Mouse (Mus musculus): ENCODE measurements at regions not wholly inside any gene's neighbourhood (a gene's known extent, or its start where the extent isn't known, plus 50 kb on each side); places are given as distances from the start of the nearest gene placed in this dataset.

DNA sequence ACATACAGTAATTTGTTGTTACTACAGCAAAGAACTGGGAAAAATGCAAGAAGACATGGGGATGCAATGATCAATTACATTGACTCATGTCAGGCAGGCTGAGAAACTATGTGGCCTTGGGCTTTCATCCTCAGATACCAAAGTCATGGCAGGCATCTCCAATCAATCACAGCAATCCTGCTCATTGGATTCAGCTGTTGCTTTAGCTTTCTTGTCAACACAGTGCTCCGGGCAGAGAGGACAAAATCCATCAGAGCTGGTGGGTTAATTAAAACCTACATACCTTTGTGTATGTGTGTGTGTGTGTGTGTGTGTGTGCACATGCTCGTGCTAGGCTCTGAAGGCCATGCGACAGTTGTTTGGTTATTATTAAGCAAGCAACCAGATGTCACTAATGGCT is 119.2 kb upstream of the Elac2 start:
- no peak overlapping the region for H3K4me3 ChIP-seq (replicated peaks)
- H3K9ac ChIP-seq = no peak overlapping the region
- no peak overlapping the region for H3K4me2 ChIP-seq (replicated peaks)
- WGBS = 21% methylated on average over 3 of the region's 3 CpGs
- H3K9me3 ChIP-seq (replicated peaks) = no peaks in the 10 kb centered on the region
- H3K36me3 ChIP-seq = no peaks in the 10 kb centered on the region
- H3K4me1 ChIP-seq = no peaks in the 10 kb centered on the region
- no peaks in the 10 kb centered on the region for H3K27me3 ChIP-seq
- no peak for ATAC-seq (ENCODE audit: insufficient number of reproducible peaks, low FRiP score, low TSS enrichment, low read depth)
- no peak overlapping the region for H3K27ac ChIP-seq (replicated peaks)

DNA sequence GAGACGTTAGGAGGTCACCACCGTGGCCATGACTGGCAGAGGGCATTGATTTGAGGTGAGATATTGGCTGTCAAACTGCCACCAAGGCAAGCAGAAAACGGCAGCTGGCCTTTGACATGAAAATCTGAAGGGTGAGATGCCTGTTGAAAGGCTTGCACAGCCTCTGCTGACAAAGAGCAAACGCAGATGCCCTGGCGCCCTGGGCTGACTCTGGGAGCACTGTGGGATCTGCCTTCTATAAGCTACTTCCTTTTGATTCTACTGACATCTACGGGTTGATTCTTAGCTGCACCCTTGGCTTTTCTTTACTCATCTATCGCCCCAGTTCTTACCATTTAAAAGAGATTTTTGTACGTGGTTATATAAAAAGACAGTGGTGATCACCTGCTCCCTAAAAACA is 98.2 kb upstream of the Elac2 start:
- Histone ChIP-seq H3K27me3 (no peaks in the 10 kb centered on the region), H3K9ac (no peak overlapping the region), H3K27ac (replicated peaks) (no peak overlapping the region), H3K4me3 (replicated peaks) (no peak overlapping the region), H3K4me1 (no peaks in the 10 kb centered on the region), H3K4me2 (replicated peaks) (no peak overlapping the region), H3K36me3 (no peaks in the 10 kb centered on the region), H3K9me3 (replicated peaks) (no peaks in the 10 kb centered on the region)
- ATAC-seq (ENCODE audit: insufficient number of reproducible peaks, low FRiP score, low TSS enrichment, low read depth) = no peak
- 39% methylated on average over 8 of the region's 8 CpGs for WGBS

DNA sequence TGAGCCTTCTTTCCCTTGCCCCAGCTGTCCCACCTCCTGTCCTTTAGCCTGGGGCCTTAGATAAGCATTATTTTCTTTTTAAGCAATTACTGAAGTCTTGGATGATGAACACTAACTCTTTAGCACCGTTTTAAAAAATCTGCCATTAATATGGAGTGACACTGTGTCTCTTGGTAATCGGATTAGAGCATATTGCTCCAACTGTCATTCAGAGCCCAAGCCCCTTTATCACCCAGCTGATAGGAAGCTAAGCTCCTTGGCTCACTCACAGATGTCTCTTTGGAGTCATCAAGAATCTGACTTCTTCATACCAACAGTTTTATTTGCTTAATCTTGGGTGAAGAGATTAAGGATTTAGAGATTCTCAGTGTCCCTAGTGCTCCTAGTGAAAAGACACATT is 94.3 kb upstream of the Elac2 start:
- H3K4me2 ChIP-seq (replicated peaks) = no peak overlapping the region
- no peaks in the 10 kb centered on the region for H3K4me1 ChIP-seq
- no peaks in the 10 kb centered on the region for H3K27me3 ChIP-seq
- no peaks in the 10 kb centered on the region for H3K9me3 ChIP-seq (replicated peaks)
- H3K36me3 ChIP-seq = no peaks in the 10 kb centered on the region
- no peak overlapping the region for H3K4me3 ChIP-seq (replicated peaks)
- WGBS = 40% methylated on average over 2 of the region's 2 CpGs
- H3K9ac ChIP-seq = no peak overlapping the region
- no peak overlapping the region for H3K27ac ChIP-seq (replicated peaks)
- no peak for ATAC-seq (ENCODE audit: insufficient number of reproducible peaks, low FRiP score, low TSS enrichment, low read depth)

DNA sequence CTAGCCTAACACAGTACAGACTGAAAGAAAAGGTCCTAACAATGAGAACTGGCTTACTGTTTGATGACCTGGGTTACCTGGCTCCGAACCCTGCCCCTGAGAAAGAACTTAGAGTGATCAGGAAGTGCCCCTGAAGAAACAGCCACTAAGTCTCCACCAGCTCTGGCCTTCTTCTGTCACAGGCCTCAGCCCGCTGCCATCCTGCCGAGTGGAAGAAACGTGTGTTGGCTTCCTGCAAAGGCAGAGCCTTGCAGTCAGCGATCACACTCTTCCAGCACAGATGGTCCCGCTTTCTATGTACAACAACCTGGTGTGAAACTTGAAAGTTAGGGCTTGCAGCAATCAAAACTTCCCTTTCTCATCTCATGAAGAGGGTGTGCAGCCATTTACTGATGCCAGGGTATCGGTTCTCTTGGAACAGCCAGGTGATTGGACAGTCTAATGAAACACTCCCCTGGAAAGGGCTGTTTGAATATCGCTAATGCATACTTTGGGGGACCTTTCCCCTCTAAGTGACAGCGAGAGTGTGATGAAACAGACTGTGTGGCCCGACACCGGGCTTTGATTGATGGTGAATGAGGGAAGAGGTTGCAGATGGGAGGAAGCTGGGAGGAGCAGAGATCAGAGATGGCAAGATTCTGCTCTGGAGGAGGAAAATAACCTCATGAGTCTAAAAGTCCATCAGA is 89.4 kb upstream of the Elac2 start:
- Histone ChIP-seq H3K36me3 (no peaks in the 10 kb centered on the region), H3K9ac (no peak overlapping the region), H3K27ac (replicated peaks) (no peak overlapping the region), H3K9me3 (replicated peaks) (no peaks in the 10 kb centered on the region), H3K4me1 (no peaks in the 10 kb centered on the region), H3K4me3 (replicated peaks) (no peak overlapping the region), H3K4me2 (replicated peaks) (no peak overlapping the region), H3K27me3 (no peaks in the 10 kb centered on the region)
- WGBS = 70% methylated on average over 11 of the region's 11 CpGs
- no peak for ATAC-seq (ENCODE audit: insufficient number of reproducible peaks, low FRiP score, low TSS enrichment, low read depth)

DNA sequence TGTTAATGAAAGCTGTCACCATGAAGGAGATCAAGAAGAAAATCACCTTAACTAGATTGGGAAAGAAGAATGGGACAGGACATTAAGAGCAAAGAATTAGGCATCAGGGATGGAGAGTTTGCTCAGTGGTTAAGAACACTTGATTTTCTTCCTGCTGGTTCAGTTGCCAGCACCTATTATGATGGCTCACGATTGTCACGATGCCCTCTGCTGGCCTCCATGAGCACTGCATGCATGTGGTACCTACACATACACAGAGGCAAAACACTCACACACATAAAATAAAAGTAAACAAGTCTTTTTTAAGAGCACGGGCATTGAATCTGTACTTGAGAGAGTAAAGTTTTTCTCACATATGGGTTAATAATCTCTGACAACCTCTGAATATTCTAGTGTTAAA is 88.1 kb upstream of the Elac2 start:
- 50% methylated on average over 3 of the region's 3 CpGs for WGBS
- Histone ChIP-seq H3K9me3 (replicated peaks) (no peaks in the 10 kb centered on the region), H3K27ac (replicated peaks) (no peak overlapping the region), H3K4me2 (replicated peaks) (no peak overlapping the region), H3K4me1 (no peaks in the 10 kb centered on the region), H3K9ac (no peak overlapping the region), H3K36me3 (no peaks in the 10 kb centered on the region), H3K4me3 (replicated peaks) (no peak overlapping the region), H3K27me3 (no peaks in the 10 kb centered on the region)
- no peak for ATAC-seq (ENCODE audit: insufficient number of reproducible peaks, low FRiP score, low TSS enrichment, low read depth)

DNA sequence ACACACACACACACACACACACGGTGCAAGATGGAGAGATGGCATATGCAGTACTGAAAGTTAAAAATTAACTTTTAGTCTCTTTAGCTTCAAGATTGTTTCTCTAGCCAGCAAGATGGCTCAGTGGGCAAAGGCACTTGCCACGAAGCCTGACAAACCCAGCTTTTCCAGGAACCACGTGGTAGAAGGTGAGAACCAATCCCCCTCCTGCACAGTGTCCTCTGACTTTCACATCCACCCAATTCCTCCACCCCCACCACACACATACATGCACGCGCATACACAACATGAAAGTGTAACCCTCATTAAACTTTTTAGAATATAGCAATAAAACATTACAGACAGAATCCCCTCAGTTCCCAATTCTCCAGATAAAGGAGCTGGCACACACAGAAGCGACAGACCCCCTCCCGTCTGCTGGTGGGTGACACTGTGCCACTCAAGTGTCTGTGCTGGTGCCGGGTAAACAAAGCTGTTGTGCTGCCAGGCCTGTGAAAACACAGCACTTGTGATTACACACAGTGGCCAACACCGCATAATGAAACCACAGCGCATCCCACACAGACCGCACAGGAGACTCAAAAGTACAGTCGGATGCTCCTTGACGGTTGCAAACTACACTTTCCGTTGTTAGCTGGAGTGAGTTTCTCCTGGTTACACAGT is 82.9 kb upstream of the Elac2 start:
- Histone ChIP-seq H3K9me3 (replicated peaks) (no peaks in the 10 kb centered on the region), H3K4me2 (replicated peaks) (no peak overlapping the region), H3K4me1 (peaks cover 2% of the 10 kb centered on the region; the same call in 1 of the 2 replicates), H3K27me3 (no peaks in the 10 kb centered on the region), H3K4me3 (replicated peaks) (no peak overlapping the region), H3K36me3 (no peaks in the 10 kb centered on the region), H3K9ac (no peak overlapping the region), H3K27ac (replicated peaks) (no peak overlapping the region)
- ATAC-seq (ENCODE audit: insufficient number of reproducible peaks, low FRiP score, low TSS enrichment, low read depth) = no peak
- WGBS = 82% methylated on average over 14 of the region's 14 CpGs

DNA sequence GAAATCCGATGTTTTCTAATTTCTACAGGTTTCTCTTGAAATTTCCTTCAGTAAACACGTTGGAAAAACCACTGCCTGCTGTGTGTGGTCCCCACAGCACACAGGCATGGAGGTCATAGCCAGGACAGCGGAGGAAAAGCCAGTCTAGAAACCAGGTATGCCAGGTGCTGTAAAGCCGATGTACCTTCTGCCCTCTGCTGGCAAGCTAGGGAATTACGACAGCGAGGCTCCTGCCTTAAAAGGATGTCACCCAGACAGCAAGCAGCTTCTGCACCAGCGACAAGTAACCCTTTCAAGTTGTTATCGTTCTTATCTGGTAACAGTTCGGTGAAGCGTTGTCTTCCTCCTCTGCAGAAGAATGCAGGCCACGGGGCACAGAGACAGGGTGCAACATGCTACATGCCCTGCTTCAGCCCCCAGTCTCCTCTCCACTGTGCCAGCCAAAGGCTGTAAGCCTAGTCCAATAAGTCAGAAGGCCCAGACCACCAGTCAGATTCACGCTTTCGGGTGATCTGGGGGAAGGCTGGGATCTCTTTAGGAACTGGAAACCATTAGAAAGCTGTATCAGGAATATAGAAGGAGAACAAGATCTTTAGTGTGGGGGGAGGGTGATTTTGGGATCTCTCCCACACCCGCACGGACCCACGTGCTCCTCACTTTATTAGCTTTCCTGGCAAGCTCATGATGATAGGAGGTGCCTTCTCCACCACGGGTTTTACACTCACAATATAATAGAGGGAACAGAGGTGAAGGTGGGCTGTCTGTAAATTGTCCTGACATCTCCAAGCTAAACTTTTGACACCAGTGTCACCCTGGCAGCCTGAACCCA is 79.9 kb upstream of the Elac2 start:
- no peak for ATAC-seq (ENCODE audit: insufficient number of reproducible peaks, low FRiP score, low TSS enrichment, low read depth)
- no peak overlapping the region for H3K9ac ChIP-seq
- no peaks in the 10 kb centered on the region for H3K27me3 ChIP-seq
- 31% methylated on average over 17 of the region's 17 CpGs for WGBS
- peaks cover 2% of the 10 kb centered on the region; the same call in 1 of the 2 replicates for H3K4me1 ChIP-seq
- H3K4me3 ChIP-seq (replicated peaks) = no peak overlapping the region
- no peaks in the 10 kb centered on the region for H3K9me3 ChIP-seq (replicated peaks)
- H3K4me2 ChIP-seq (replicated peaks) = no peak overlapping the region
- H3K27ac ChIP-seq (replicated peaks) = no peak overlapping the region
- H3K36me3 ChIP-seq = no peaks in the 10 kb centered on the region

DNA sequence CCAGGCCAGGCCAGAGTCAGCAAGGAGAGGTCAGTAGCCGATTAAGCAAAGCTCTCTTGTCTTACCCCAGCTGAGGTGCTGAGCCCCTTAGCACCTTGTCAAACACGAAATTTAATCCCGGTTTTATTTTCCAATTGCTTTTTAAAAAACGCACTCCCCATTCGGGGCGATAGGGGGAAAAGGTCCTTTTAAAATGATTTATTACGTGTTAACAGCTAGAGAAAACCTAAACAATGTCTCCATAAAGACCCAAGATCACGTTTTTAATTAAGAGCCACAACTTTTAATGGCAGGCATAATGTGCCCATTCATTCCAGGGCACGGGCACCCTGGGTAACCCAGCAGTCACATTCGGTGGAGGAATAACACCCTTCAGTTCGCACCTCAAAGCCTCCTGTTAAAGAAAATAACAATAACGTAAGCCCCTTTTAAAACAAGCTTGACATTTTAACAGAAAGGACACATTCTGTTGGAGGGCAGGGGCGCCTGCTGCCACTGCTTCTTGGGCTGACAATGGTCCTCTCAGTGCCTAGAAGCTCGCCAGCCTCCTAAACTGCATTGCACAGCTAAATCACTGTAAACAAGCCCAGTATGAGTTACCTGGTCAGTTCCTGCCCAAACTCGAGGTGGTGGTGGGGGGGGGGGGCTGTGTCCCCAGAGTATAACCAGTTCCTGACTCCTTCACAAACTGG is 79.1 kb upstream of the Elac2 start:
- Histone ChIP-seq H3K4me3 (replicated peaks) (no peak overlapping the region), H3K36me3 (no peaks in the 10 kb centered on the region), H3K4me2 (replicated peaks) (no peak overlapping the region), H3K27ac (replicated peaks) (no peak overlapping the region), H3K4me1 (peaks cover 2% of the 10 kb centered on the region; the same call in 1 of the 2 replicates), H3K27me3 (no peaks in the 10 kb centered on the region), H3K9ac (no peak overlapping the region), H3K9me3 (replicated peaks) (no peaks in the 10 kb centered on the region)
- 70% methylated on average over 15 of the region's 15 CpGs for WGBS
- no peak for ATAC-seq (ENCODE audit: insufficient number of reproducible peaks, low FRiP score, low TSS enrichment, low read depth)

DNA sequence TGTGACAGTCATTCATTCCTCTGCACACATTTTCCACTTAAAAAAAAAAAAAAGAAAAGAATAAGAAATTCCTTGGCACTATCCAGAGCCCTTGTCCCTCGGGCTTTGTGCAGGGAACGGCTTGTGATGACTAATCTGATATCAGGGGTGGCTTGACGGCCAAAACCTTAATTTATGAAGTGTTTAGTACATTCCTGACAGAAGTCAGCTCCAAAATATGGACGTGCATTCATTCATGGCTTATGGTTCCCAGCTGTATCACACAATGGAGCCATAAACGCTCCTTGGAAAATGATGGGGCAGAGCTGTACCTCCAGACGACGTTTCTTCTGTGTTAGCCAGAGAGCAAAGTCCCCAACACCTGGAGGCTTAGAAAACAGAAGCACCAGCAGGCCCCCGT is 62.1 kb upstream of the Elac2 start:
- H3K9ac ChIP-seq = no peak overlapping the region
- no peaks in the 10 kb centered on the region for H3K36me3 ChIP-seq
- H3K27me3 ChIP-seq = no peaks in the 10 kb centered on the region
- no peak for ATAC-seq (ENCODE audit: insufficient number of reproducible peaks, low FRiP score, low TSS enrichment, low read depth)
- H3K4me1 ChIP-seq = no peaks in the 10 kb centered on the region
- 43% methylated on average over 8 of the region's 8 CpGs for WGBS
- no peaks in the 10 kb centered on the region for H3K9me3 ChIP-seq (replicated peaks)
- no peak overlapping the region for H3K27ac ChIP-seq (replicated peaks)
- no peak overlapping the region for H3K4me3 ChIP-seq (replicated peaks)
- no peak overlapping the region for H3K4me2 ChIP-seq (replicated peaks)

DNA sequence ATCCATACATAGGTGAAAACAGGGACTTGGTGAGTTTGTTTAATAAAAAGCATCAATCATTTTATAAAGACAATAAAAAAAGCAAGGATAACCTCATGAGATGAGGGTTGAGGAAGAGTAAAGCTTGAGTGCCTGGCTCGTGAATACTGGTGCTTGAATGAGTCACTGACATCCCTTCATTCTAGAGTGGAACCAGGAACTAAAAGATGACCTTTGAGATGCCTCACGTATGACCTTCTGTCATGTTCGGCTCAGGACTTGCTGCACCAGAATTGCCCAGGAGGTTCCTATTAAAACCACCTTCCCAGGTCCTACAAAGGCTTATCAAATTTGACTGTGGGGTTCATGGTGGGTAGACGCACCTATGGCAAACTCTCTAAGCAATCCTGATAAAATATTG is 61.5 kb upstream of the Elac2 start:
- no peaks in the 10 kb centered on the region for H3K36me3 ChIP-seq
- H3K27ac ChIP-seq (replicated peaks) = no peak overlapping the region
- WGBS = 79% methylated on average over 4 of the region's 4 CpGs
- H3K4me3 ChIP-seq (replicated peaks) = no peak overlapping the region
- no peak for ATAC-seq (ENCODE audit: insufficient number of reproducible peaks, low FRiP score, low TSS enrichment, low read depth)
- no peaks in the 10 kb centered on the region for H3K9me3 ChIP-seq (replicated peaks)
- no peaks in the 10 kb centered on the region for H3K4me1 ChIP-seq
- H3K4me2 ChIP-seq (replicated peaks) = no peak overlapping the region
- no peak overlapping the region for H3K9ac ChIP-seq
- no peaks in the 10 kb centered on the region for H3K27me3 ChIP-seq

DNA sequence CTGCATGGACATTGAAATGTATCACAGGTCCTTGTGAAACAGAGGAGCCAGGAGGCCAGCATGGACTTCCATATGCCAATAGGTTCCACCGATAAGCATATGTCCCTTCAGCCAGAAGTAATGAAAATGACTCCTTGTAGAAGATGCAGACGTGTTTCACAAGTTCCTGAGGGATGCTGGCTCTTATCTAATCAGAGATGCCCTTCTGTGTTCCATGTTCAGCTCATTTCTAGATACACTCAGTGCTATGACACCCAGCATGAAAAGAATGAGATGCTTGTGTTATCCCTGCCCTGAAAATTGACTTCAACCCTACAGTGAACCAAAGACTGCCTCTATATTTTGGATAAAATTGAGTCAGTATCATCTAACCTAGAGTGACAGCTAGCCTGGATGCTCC is 53.8 kb upstream of the Elac2 start:
- Histone ChIP-seq H3K4me2 (replicated peaks) (no peak overlapping the region), H3K9me3 (replicated peaks) (no peaks in the 10 kb centered on the region), H3K4me1 (no peaks in the 10 kb centered on the region), H3K9ac (no peak overlapping the region), H3K4me3 (replicated peaks) (no peak overlapping the region), H3K27ac (replicated peaks) (no peak overlapping the region), H3K36me3 (no peaks in the 10 kb centered on the region), H3K27me3 (no peaks in the 10 kb centered on the region)
- no peak for ATAC-seq (ENCODE audit: insufficient number of reproducible peaks, low FRiP score, low TSS enrichment, low read depth)
- WGBS = 70% methylated on average over 2 of the region's 2 CpGs

Measured in embryonic facial prominence, embryonic 15.5 days (tissue).